Mouse (Mus musculus): Measurements from ENCODE around the gene Ncbp3.

Ncbp3 gene

DNA sequence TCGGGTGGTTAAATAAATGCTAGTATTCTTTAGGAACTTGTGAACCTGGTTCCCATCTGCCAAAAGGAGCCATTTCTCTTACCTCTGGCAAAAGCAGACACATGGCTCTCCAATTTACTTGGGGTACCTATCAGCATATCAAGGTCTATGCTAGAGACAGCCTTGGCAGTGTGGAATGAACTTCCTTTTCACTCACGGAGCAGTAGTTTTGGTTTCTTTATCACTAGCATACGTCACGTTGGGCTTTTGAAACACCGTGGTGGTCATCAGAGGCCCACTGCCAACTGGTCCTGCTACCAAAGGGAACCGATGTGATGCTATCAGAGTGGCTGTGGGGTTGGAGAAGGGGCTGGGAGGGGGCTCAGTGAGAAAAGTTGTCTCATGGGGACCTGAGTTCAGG, 85.4 kb downstream of the Ncbp3 start:
- DNase-seq (ENCODE audit: extremely low read depth, insufficient read length, low spot score) = no peak

- DNase-seq (ENCODE audit: extremely low read depth, insufficient read length, low spot score) = no peak
These were observed 86.6 kb downstream of the Ncbp3 start for GRCm38 (mm10) chr11:73134222-73134621.

GRCm38 (mm10) chr11:73136587-73136986, 89.0 kb downstream of the Ncbp3 start:
- no peak for DNase-seq (ENCODE audit: extremely low read depth, insufficient read length, low spot score)

GRCm38 (mm10) chr11:73137116-73137515, 89.5 kb downstream of the Ncbp3 start:
- DNase-seq (ENCODE audit: extremely low read depth, insufficient read length, low spot score) = no peak

DNA sequence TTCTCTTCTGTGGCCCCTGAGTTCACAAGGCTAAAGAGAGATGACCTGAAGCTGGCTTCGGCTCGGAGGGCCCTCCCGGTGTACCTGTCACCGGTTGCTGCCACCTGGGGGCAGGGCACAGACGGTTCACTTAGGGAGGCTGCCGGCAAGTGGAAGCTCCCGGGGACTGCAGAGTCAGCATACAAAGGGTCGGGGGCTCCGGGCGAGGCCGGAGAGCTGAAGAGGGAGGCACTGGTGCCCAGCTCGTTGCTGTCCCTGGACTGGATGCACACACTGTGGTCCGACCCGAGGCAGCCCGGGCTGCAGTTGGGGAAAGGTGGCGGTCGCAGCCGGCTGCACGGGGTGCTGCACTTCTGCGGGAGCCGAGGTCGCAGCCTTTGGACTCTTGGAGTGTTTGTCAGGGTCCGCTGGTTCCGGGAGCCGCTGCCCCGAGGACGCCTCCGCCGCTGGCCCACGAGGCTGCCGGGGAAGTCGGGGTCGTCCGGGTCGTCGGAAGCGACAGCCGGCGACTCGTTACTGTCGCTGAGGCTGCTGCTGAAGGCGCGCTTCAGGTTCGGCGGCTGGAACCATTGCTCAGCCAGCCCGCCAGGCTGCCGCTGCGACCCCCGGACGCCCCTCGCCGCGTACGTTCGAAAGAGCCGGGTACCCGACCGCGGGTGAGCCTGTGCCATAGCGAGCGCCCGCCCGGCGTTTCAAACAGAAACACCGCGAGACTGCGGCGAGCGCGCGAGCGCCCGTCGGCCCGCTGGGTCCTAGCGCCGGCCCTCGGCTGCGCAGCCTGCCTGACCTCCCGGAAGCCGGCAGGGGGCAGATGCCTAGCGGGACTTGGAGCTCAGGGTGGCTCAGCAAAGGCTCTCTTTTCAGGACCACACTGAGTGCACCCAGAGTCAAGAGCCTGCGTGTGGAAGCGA, 90.3 kb downstream of the Ncbp3 start, which contains the start of gene Haspin:
Gene Haspin, minus strand, starts transcription at position 704 of the 911 bp plus-strand sequence.
- DNase-seq (ENCODE audit: extremely low read depth, insufficient read length, low spot score) = peak; percentile 93
